Mouse (Mus musculus): ENCODE results near the gene Rnf149.

DNA sequence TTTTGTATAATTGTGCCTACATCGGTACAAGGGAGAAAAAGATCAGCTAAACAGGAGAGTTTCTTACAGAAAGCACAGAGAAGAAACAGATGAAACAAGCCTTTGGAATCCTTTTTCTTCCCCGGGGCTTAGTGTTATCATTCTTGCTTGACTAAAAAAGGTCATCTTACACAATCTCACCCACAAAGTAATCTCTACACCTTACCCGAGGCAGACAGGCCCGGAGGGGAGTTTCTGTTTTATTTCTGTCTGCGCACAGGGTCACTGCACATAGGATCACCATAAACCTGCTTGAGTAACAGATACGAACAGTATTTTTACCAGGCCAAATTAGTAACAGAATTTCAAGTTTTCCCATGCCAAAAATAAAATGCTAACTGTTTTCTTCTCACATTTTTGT, 5.6 kb downstream of the Rnf149 start:
- no peak for TF ChIP-seq EP300 (optimal IDR thresholded peaks at IDR 0.05)
- TF ChIP-seq CTCF (IDR thresholded peaks at IDR 0.05; ENCODE audit: low read depth) = no peak
